Mouse (Mus musculus) heart, embryonic 13.5 days (tissue): ENCODE data around the gene Lias. TPM values are rescaled to one million over a fixed set of nuclear protein-coding genes. Genes with fewer than 3 reads are reported as not detected.

Experiments
- ATAC-seq: fragments of 200-750 bp; cut with Nextera tagmentation; 2 replicates; pipeline ENCODE4 v1.8.0; 2017; ENCODE audit warnings: moderate TSS enrichment; ENCODE audit not compliant: insufficient number of reproducible peaks, low FRiP score, low TSS enrichment; ENCODE audit errors: extremely low read depth
- H3K27ac ChIP-seq: fragments of 300-500 bp; sonication (generic); replicated peaks from 2 replicates; pipeline ENCODE4 v1.5.1; 2015; ENCODE audit warnings: moderate library complexity, mild to moderate bottlenecking, inconsistent platforms
- H3K27me3 ChIP-seq: fragments of 300-500 bp; sonication (generic); replicated peaks from 2 replicates; pipeline ENCODE4 v1.6.1; 2015; ENCODE audit warnings: mild to moderate bottlenecking, inconsistent platforms
- H3K36me3 ChIP-seq: fragments of 300-500 bp; sonication (generic); 2 replicates; pipeline ENCODE4 v1.6.1; 2015; ENCODE audit warnings: mild to moderate bottlenecking, inconsistent platforms
- H3K4me1 ChIP-seq: fragments of 300-500 bp; sonication (generic); 2 replicates; pipeline ENCODE4 v1.6.1; 2015; ENCODE audit warnings: inconsistent platforms
- H3K4me2 ChIP-seq: fragments of 300-500 bp; sonication (generic); 2 replicates; pipeline ENCODE4 v1.6.1; 2015; ENCODE audit warnings: inconsistent platforms, mild to moderate bottlenecking, moderate library complexity
- H3K4me3 ChIP-seq: fragments of 300-500 bp; sonication (generic); 2 replicates; pipeline ENCODE4 v1.5.1; 2015; ENCODE audit warnings: moderate library complexity, mild to moderate bottlenecking, inconsistent platforms
- H3K9ac ChIP-seq: fragments of 300-500 bp; sonication (generic); 2 replicates; pipeline ENCODE4 v1.6.1; 2015; ENCODE audit warnings: inconsistent platforms, mild to moderate bottlenecking, moderate library complexity
- H3K9me3 ChIP-seq: fragments of 300-500 bp; sonication (generic); 2 replicates; pipeline ENCODE4 v1.6.1; 2016; ENCODE audit warnings: inconsistent platforms
- WGBS: fragments of 180-500 bp; shearing (Covaris S2); methylation state at CpG from one replicate; pipeline ENCODE4 v1.1.7; 2015; ENCODE audit warnings: mixed read lengths; 5-methylcytosine and 5-hydroxymethylcytosine counted together
- polyA plus RNA-seq: library from polyadenylated mRNA; unstranded; fragments of >200 nt; fragmentation: Nextera tagmentation; extraction: Ambion mirVana; gene quantifications from 2 replicates; pipeline ENCODE4 v1.2.1, GENCODE M21; 2015

Gene Lias
- polyA plus RNA-seq = 50.2 and 58.5 TPM in 2 replicates

DNA sequence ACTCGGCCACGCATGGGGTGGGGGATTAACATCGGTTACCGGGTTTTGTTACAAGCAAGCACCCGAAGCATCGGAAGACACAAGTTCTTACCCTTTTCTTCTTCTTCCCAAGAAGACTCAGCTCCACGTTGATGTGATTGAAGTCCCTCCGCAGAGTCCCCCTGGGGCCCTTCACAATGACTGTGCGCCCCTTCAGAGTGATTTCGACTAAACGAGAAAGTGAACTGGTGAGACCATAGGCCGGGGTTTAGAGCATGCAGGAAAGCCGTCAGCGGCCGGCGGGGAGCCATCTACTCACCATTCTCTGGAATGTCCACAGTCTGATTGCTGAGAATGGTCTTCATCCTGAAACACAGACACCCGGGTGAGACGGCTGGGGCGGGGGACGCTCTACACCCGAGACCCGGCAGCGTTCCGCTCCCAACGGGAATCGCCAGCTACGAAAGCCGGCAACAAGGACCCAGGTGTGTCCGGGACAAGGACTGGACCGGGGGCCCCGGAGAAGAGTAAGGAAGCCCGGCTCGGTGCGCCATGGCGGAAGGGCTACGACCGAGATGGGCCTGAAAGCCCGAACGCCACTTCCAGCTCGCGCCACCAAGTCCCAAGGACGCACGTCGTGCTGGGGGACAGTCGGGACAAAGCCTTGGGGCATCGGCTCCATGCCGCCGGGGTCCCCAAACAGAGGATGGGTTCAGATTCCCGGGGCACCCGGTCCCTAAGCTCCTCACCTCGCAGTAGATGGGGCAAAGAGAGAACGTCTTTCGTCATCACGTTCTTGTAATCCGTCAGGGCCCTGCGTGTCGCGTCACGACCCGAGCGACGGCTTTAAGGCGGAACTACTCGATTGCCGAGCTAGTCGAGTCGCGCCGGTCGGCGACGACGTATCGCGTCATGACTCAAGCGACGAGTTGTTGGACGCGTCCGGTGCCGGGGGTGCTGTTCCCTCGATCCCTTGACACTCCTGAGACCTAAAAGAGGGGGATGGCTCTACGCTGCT is at the start of gene Lias, which contains the start of gene Rpl9:
Gene Lias, plus strand, starts transcription at position 850 of the 997 bp plus-strand sequence.
Gene Rpl9, minus strand, starts transcription at position 797 of the 997 bp plus-strand sequence.
- peak; percentile 92 for ATAC-seq
- under 1% methylated on average over 83 of the region's 83 CpGs for WGBS

DNA sequence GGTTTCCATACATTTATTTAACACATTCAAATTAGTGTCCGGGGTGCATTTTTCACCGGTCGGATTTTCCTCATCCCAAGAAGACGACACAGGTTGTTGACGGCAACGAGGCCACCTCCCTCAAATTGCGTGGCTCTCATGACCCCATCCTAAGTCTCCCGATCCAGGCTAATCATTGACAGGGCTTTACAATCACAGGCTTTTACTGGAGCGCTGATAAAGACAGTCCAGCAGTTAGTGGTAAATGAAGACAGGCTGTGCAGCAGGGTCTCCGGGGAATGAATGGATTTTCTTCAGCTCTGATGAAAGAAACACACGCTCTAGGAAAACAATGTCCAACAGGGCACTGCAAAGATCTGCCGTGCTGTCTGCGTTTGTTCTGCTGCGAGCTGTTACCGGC is 43.1 kb upstream of the Lias start, which contains the start of gene Klb:
Gene Klb, plus strand, starts transcription at position 147 of the 400 bp plus-strand sequence.
- Histone ChIP-seq H3K9me3 (no peaks in the 10 kb centered on the region), H3K36me3 (no peaks in the 10 kb centered on the region), H3K9ac (peak within 1 kb of the TSS; percentile 33), H3K27ac (no peak within 1 kb of the TSS), H3K4me2 (peak within 1 kb of the TSS; percentile 61), H3K27me3 (no peaks in the 10 kb centered on the region), H3K4me1 (peaks cover 8% of the 10 kb centered on the region; the same call in 1 of the 2 replicates), H3K4me3 (peak within 1 kb of the TSS; percentile 32)
- no peak for ATAC-seq
- 40% methylated on average over 15 of the region's 15 CpGs for WGBS

More for the DNA sequence above, at the start of gene Lias, which contains the start of gene Rpl9:
- peak within 1 kb of the TSS; percentile 91 for H3K27ac ChIP-seq
- peak within 1 kb of the TSS; percentile 79 for H3K4me3 ChIP-seq
- no peaks in the 10 kb centered on the region for H3K27me3 ChIP-seq
- peak within 1 kb of the TSS; percentile 98 for H3K9ac ChIP-seq
- H3K4me1 ChIP-seq = peaks cover 26% of the 10 kb centered on the region
- H3K36me3 ChIP-seq = peaks cover 63% of the 10 kb centered on the region
- H3K9me3 ChIP-seq = no peaks in the 10 kb centered on the region
- peak within 1 kb of the TSS; percentile 80 for H3K4me2 ChIP-seq

DNA sequence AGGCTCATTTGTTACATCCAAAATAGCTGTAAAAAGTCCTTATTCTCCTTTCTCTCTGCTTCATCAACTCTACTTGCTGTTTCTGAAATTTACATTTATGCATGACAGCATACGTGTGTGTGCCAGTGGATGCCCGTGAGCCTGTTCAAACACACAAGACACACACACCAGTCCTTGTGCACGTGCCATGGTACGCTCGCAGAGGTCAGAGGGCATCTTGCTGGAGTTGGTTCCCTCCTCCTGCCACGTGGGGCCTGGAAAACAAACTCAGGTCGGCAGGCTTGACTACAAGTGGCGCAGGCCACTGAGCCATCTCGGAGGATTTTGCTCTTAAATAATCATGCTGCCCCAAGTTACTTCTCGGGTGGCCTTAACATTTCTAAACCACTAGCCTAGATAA is 40.8 kb upstream of the Lias start:
- Histone ChIP-seq H3K4me2 (no peak overlapping the region), H3K9ac (no peak overlapping the region), H3K27ac (no peak overlapping the region), H3K27me3 (no peaks in the 10 kb centered on the region), H3K4me3 (no peak overlapping the region), H3K4me1 (peaks cover 8% of the 10 kb centered on the region; the same call in 1 of the 2 replicates), H3K36me3 (no peaks in the 10 kb centered on the region), H3K9me3 (0 out of 2 replicates have a peak, but pooled peaks cover 5% of the 10 kb centered on the region)
- no peak for ATAC-seq
- 67% methylated on average over 10 of the region's 10 CpGs for WGBS

DNA sequence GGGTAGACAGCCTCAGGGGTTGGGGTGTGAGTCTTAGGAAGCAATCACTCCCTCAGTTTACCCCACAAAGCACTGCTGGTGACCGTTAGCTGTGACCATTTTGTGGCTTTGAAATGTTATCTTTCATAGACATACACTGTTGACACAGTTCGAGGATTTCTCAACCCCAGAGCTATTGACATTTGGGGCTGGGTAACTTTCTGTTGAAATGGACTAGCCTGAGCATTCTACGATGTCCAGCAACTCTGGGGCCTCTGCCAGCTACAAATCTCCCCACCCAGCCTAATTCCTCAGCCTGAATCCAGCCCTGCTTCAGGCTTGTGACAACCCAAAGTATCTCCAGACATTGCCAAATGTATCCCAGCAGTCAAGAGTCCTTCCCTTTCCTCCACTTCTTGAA is 37.2 kb upstream of the Lias start:
- H3K9ac ChIP-seq = no peak overlapping the region
- 0 out of 2 replicates have a peak, but pooled peaks cover 5% of the 10 kb centered on the region for H3K9me3 ChIP-seq
- no peak overlapping the region for H3K27ac ChIP-seq
- ATAC-seq = no peak
- WGBS = 70% methylated on average over 3 of the region's 3 CpGs
- no peak overlapping the region for H3K4me2 ChIP-seq
- no peaks in the 10 kb centered on the region for H3K36me3 ChIP-seq
- H3K27me3 ChIP-seq = no peaks in the 10 kb centered on the region
- H3K4me1 ChIP-seq = no peaks in the 10 kb centered on the region
- no peak overlapping the region for H3K4me3 ChIP-seq

DNA sequence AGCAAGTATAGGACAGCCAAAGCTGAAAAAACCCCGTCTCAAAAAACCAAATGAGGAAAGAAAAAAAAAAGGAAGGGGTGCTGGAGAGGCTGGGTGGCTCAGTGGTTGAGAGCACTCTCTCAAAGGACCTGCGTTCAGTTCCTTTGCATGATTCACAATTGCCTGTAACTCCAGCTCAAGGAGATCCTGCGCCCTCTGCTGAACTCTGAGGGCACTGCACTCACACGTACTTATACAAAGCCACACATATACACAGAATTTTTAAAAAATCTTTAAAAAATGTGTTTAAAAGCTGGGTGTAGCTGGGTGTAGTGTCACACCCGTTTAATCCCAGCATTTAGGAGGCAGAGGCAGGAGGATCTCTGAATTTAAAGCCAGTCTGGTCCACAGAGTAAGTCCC is 36.3 kb upstream of the Lias start:
- ATAC-seq = no peak
- Histone ChIP-seq H3K4me1 (no peaks in the 10 kb centered on the region), H3K4me3 (no peak overlapping the region), H3K27ac (no peak overlapping the region), H3K9ac (no peak overlapping the region), H3K9me3 (0 out of 2 replicates have a peak, but pooled peaks cover 5% of the 10 kb centered on the region), H3K27me3 (no peaks in the 10 kb centered on the region), H3K36me3 (no peaks in the 10 kb centered on the region), H3K4me2 (no peak overlapping the region)
- 65% methylated on average over 5 of the region's 5 CpGs for WGBS

DNA sequence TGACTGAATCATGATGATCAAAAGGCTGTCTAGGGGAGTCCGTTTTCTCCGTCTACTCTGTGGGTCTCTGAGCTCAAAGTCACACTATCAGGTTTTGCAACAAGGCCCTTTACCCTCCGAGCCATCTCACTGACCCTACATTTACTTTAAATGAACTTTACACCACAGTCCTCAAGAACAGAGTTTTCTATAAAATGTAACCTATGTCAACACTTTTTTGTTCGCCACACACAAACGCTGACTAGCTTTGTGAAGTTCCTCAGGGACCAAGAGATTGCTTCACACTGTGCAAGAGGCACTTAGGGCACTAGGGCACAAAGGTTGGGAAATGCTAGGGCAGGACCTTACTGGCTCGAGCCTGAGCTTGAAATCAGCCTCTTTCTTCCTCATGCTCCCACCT is 34.4 kb upstream of the Lias start:
- WGBS = 74% methylated on average over 6 of the region's 6 CpGs
- H3K9ac ChIP-seq = no peak overlapping the region
- H3K4me2 ChIP-seq = no peak overlapping the region
- no peak overlapping the region for H3K4me3 ChIP-seq
- H3K36me3 ChIP-seq = no peaks in the 10 kb centered on the region
- ATAC-seq = no peak
- no peaks in the 10 kb centered on the region for H3K27me3 ChIP-seq
- H3K9me3 ChIP-seq = 0 out of 2 replicates have a peak, but pooled peaks cover 5% of the 10 kb centered on the region
- no peaks in the 10 kb centered on the region for H3K4me1 ChIP-seq
- no peak overlapping the region for H3K27ac ChIP-seq

DNA sequence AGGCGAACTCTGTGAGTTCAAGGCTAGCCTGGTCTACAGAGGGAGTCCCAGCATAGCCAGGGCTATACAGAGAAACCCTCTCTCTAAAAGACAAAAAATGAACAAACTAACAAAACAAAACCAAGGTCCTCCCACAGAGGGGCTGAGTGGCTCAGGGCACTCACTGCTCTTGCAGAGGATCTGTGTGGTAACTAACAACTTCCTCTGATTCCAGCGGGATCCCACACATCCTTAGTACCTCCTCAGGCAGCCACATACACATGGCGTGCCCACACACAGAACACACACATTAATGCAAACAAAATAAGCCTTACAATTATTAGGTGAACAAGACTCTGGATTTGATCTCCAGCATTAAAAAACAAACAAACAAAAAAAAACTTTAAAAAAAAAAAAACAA is 33.5 kb upstream of the Lias start:
- H3K27me3 ChIP-seq = no peaks in the 10 kb centered on the region
- 71% methylated on average over 3 of the region's 3 CpGs for WGBS
- H3K4me1 ChIP-seq = no peaks in the 10 kb centered on the region
- H3K9ac ChIP-seq = no peak overlapping the region
- no peak for ATAC-seq
- H3K9me3 ChIP-seq = 0 out of 2 replicates have a peak, but pooled peaks cover 5% of the 10 kb centered on the region
- H3K4me2 ChIP-seq = no peak overlapping the region
- no peak overlapping the region for H3K27ac ChIP-seq
- H3K36me3 ChIP-seq = no peaks in the 10 kb centered on the region
- no peak overlapping the region for H3K4me3 ChIP-seq

DNA sequence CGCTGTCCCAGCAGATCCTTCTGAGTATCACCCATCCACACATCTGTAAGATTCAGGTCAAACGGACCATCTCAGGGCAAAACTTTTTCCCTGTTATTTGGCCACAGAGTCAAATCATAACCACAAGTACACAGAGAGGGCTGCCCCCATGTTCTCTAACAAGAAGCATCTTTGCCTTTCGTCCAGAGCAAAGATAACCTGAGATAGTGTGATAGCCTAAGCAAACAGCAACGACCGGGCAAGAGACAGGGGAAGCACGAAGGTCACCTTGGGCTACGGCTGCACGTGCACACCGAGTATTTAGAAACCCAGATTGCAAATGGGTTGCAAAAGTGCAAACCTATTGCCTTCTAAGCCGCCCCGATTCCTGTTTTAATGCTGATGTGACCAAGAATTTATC is 23.5 kb upstream of the Lias start:
- Histone ChIP-seq H3K4me2 (no peak overlapping the region), H3K27me3 (no peaks in the 10 kb centered on the region; the same call in 1 of the 2 replicates), H3K36me3 (no peaks in the 10 kb centered on the region), H3K9me3 (no peaks in the 10 kb centered on the region), H3K4me3 (no peak overlapping the region), H3K27ac (no peak overlapping the region), H3K9ac (no peak overlapping the region), H3K4me1 (no peaks in the 10 kb centered on the region)
- ATAC-seq = no peak
- 63% methylated on average over 11 of the region's 11 CpGs for WGBS

DNA sequence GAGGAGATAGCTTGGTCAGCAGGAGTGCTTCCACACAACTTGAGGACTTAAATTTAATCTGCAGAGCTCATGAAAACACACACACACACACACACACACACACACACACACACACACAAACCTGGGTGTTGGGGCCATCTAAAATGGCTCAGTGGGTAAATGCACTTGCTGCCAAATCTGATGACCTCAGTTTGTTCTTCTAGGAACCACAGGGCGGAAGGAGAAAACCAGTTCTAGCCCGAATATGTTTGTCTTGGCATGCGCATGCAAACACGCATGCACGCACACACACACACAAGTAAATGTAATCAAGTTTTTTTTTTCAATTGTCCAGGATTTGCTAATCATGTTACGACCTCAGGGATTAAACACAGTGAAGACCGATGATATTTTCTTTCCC is 19.7 kb upstream of the Lias start:
- no peak for ATAC-seq
- no peaks in the 10 kb centered on the region; the same call in 1 of the 2 replicates for H3K27me3 ChIP-seq
- no peak overlapping the region for H3K9ac ChIP-seq
- H3K9me3 ChIP-seq = no peaks in the 10 kb centered on the region
- 90% methylated on average over 7 of the region's 7 CpGs for WGBS
- H3K4me3 ChIP-seq = no peak overlapping the region
- no peaks in the 10 kb centered on the region for H3K4me1 ChIP-seq
- no peaks in the 10 kb centered on the region for H3K36me3 ChIP-seq
- H3K27ac ChIP-seq = no peak overlapping the region
- no peak overlapping the region for H3K4me2 ChIP-seq

DNA sequence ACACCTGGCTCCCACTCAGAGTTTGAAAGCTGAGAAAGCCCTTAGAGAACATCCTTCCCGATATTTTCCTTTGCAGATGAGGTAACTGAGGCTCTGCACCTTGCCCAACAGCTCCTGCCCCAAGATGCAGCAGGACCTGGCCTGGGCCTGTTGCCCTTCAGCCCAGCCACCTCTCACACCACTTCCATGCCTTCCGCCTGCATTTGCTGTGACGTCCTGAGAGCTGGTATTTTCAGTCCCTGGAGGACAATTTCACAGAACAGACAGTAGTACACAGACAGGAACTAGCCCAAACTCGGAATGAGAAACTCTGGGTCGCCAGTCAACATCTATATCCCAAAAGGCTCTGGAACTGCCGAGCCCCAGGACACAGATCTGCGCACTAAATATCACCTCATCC is 16.6 kb upstream of the Lias start:
- 72% methylated on average over 7 of the region's 7 CpGs for WGBS
- no peak overlapping the region for H3K27ac ChIP-seq
- no peak overlapping the region for H3K4me3 ChIP-seq
- ATAC-seq = no peak
- no peaks in the 10 kb centered on the region for H3K4me1 ChIP-seq
- no peaks in the 10 kb centered on the region for H3K36me3 ChIP-seq
- H3K27me3 ChIP-seq = no peaks in the 10 kb centered on the region
- H3K9ac ChIP-seq = no peak overlapping the region
- H3K4me2 ChIP-seq = no peak overlapping the region
- no peaks in the 10 kb centered on the region for H3K9me3 ChIP-seq

DNA sequence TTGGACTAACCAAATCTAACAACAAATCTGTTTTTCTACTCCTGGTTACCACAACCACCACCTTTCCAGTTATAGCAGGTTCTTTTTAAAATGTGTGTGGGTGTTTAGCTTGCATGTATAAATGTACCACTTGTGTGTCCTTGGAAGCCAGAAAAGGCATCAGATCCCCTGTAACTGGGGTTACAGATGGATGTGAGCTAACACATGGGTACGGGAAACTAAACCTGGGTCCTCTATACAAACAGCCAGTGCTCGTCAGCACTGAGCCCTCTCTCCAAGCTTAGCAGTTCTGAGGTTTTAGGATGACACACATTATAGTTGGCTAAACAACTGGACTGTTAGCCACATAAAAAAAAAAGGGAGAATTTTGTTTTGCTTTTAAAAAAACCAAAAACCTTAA is 5.6 kb upstream of the Lias start:
- Histone ChIP-seq H3K9ac (no peak overlapping the region), H3K36me3 (peaks cover 48% of the 10 kb centered on the region), H3K4me3 (no peak overlapping the region), H3K27me3 (no peaks in the 10 kb centered on the region), H3K4me1 (peaks cover 19% of the 10 kb centered on the region), H3K4me2 (no peak overlapping the region), H3K27ac (no peak overlapping the region), H3K9me3 (no peaks in the 10 kb centered on the region)
- ATAC-seq = no peak
- 81% methylated on average over 2 of the region's 2 CpGs for WGBS
